Mouse (Mus musculus) limb, embryonic 12.5 days (tissue): ENCODE measurements around the gene Sh2d7. TPM values are rescaled to one million over a fixed set of nuclear protein-coding genes. Genes with fewer than 3 reads are reported as not detected.

Source experiments
- ATAC-seq: fragments of 200-750 bp; cut with Nextera tagmentation; 2 replicates; pipeline ENCODE4 v1.8.0; 2017; ENCODE audit warnings: low read depth, moderate TSS enrichment; ENCODE audit not compliant: insufficient number of reproducible peaks, insufficient read depth, low FRiP score, low TSS enrichment
- H3K27ac ChIP-seq: fragments of 300-500 bp; sonication (generic); 2 replicates; pipeline ENCODE4 v1.5.1; 2016; ENCODE audit warnings: mild to moderate bottlenecking, moderate library complexity
- H3K27me3 ChIP-seq: fragments of 300-500 bp; sonication (generic); 2 replicates; pipeline ENCODE4 v1.6.1; 2016; ENCODE audit warnings: mild to moderate bottlenecking, moderate library complexity
- H3K36me3 ChIP-seq: fragments of 300-500 bp; sonication (generic); 2 replicates; pipeline ENCODE4 v1.6.1; 2016; ENCODE audit warnings: mild to moderate bottlenecking, moderate library complexity
- H3K4me1 ChIP-seq: fragments of 300-500 bp; sonication (generic); replicated peaks from 2 replicates; pipeline ENCODE4 v1.6.1; 2016
- H3K4me2 ChIP-seq: fragments of 300-500 bp; sonication (generic); 2 replicates; pipeline ENCODE4 v1.6.1; 2016; ENCODE audit warnings: mild to moderate bottlenecking, moderate library complexity
- H3K4me3 ChIP-seq: fragments of 300-500 bp; sonication (generic); replicated peaks from 2 replicates; pipeline ENCODE4 v1.5.1; 2016; ENCODE audit warnings: mild to moderate bottlenecking
- H3K9ac ChIP-seq: fragments of 300-500 bp; sonication (generic); replicated peaks from 2 replicates; pipeline ENCODE4 v1.6.1; 2016; ENCODE audit warnings: mild to moderate bottlenecking, moderate library complexity
- H3K9me3 ChIP-seq: fragments of 300-500 bp; sonication (generic); 2 replicates; pipeline ENCODE4 v1.6.1; 2016; ENCODE audit warnings: mild to moderate bottlenecking, moderate library complexity
- WGBS: fragments of 180-500 bp; shearing (Covaris S2); methylation state at CpG from one replicate; pipeline ENCODE4 v1.1.7; 2016; 5-methylcytosine and 5-hydroxymethylcytosine counted together
- polyA plus RNA-seq: library from polyadenylated mRNA; unstranded; fragments of >200 nt; fragmentation: Nextera tagmentation; extraction: Ambion mirVana; gene quantifications from 2 replicates; pipeline ENCODE4 v1.2.1, GENCODE M21; 2016

Gene Sh2d7
- polyA plus RNA-seq, 1 experiment from 2014 or later = not detected

- 79% methylated on average over 4 of the region's 4 CpGs for WGBS
- H3K36me3 ChIP-seq = no peaks in the 10 kb centered on the region
- no peaks in the 10 kb centered on the region for H3K9me3 ChIP-seq
- no peak overlapping the region for H3K27ac ChIP-seq
- no peaks in the 10 kb centered on the region for H3K27me3 ChIP-seq
- no peak overlapping the region for H3K4me2 ChIP-seq
- no peak overlapping the region for H3K9ac ChIP-seq
- H3K4me1 ChIP-seq = no peaks in the 10 kb centered on the region
- no peak for ATAC-seq
- no peak overlapping the region for H3K4me3 ChIP-seq
Measured at GRCm38 (mm10) chr9:54520286-54520685, 18.5 kb upstream of the Sh2d7 start.

GRCm38 (mm10) chr9:54527694-54528093, 11.1 kb upstream of the Sh2d7 start:
- no peak for ATAC-seq
- WGBS = 79% methylated on average over 7 of the region's 7 CpGs
- no peak overlapping the region for H3K9ac ChIP-seq

GRCm38 (mm10) chr9:54529950-54530349, 8.8 kb upstream of the Sh2d7 start:
- Histone ChIP-seq H3K36me3 (no peaks in the 10 kb centered on the region), H3K27ac (no peak overlapping the region), H3K9me3 (no peaks in the 10 kb centered on the region), H3K4me3 (no peak overlapping the region), H3K4me2 (no peak overlapping the region), H3K4me1 (peaks cover 8% of the 10 kb centered on the region), H3K9ac (no peak overlapping the region), H3K27me3 (no peaks in the 10 kb centered on the region)
- no peak for ATAC-seq
- WGBS = 84% methylated on average over 2 of the region's 2 CpGs

More at GRCm38 (mm10) chr9:54527694-54528093, 11.1 kb upstream of the Sh2d7 start:
- no peaks in the 10 kb centered on the region for H3K36me3 ChIP-seq
- H3K9me3 ChIP-seq = no peaks in the 10 kb centered on the region
- no peak overlapping the region for H3K4me2 ChIP-seq
- H3K4me3 ChIP-seq = no peak overlapping the region
- no peaks in the 10 kb centered on the region for H3K27me3 ChIP-seq
- H3K27ac ChIP-seq = no peak overlapping the region
- no peaks in the 10 kb centered on the region for H3K4me1 ChIP-seq

- ATAC-seq = no peak
- no peak overlapping the region for H3K27ac ChIP-seq
- no peak overlapping the region for H3K9ac ChIP-seq
- H3K9me3 ChIP-seq = no peaks in the 10 kb centered on the region
- 80% methylated on average over 6 of the region's 6 CpGs for WGBS
- H3K4me3 ChIP-seq = no peak overlapping the region
- H3K36me3 ChIP-seq = no peaks in the 10 kb centered on the region
- no peak overlapping the region for H3K4me2 ChIP-seq
- no peaks in the 10 kb centered on the region for H3K27me3 ChIP-seq
- peaks cover 8% of the 10 kb centered on the region for H3K4me1 ChIP-seq
Measured at GRCm38 (mm10) chr9:54530836-54531235, 7.9 kb upstream of the Sh2d7 start.

- no peak overlapping the region for H3K4me3 ChIP-seq
- H3K9me3 ChIP-seq = no peaks in the 10 kb centered on the region
- H3K36me3 ChIP-seq = no peaks in the 10 kb centered on the region
- no peak overlapping the region for H3K9ac ChIP-seq
- no peak overlapping the region for H3K4me2 ChIP-seq
- H3K4me1 ChIP-seq = peaks cover 8% of the 10 kb centered on the region
- H3K27me3 ChIP-seq = no peaks in the 10 kb centered on the region
- ATAC-seq = no peak
- no peak overlapping the region for H3K27ac ChIP-seq
Measured at GRCm38 (mm10) chr9:54531421-54531820, 7.4 kb upstream of the Sh2d7 start.

GRCm38 (mm10) chr9:54532926-54533325, 5.9 kb upstream of the Sh2d7 start:
- Histone ChIP-seq H3K9ac (no peak overlapping the region), H3K27ac (no peak overlapping the region), H3K36me3 (no peaks in the 10 kb centered on the region), H3K27me3 (no peaks in the 10 kb centered on the region), H3K9me3 (no peaks in the 10 kb centered on the region), H3K4me3 (no peak overlapping the region), H3K4me1 (peaks cover 8% of the 10 kb centered on the region), H3K4me2 (no peak overlapping the region)
- no peak for ATAC-seq
- 87% methylated on average over 2 of the region's 2 CpGs for WGBS

GRCm38 (mm10) chr9:54533975-54534374, 4.8 kb upstream of the Sh2d7 start:
- no peak overlapping the region for H3K9ac ChIP-seq
- H3K36me3 ChIP-seq = no peaks in the 10 kb centered on the region
- H3K27me3 ChIP-seq = no peaks in the 10 kb centered on the region
- H3K4me2 ChIP-seq = no peak overlapping the region
- 73% methylated on average over 5 of the region's 5 CpGs for WGBS
- no peaks in the 10 kb centered on the region for H3K9me3 ChIP-seq
- no peak for ATAC-seq
- no peak overlapping the region for H3K4me3 ChIP-seq
- H3K4me1 ChIP-seq = peaks cover 8% of the 10 kb centered on the region
- H3K27ac ChIP-seq = no peak overlapping the region

- no peaks in the 10 kb centered on the region for H3K27me3 ChIP-seq
- ATAC-seq = no peak
- H3K4me3 ChIP-seq = no peak overlapping the region
- H3K4me2 ChIP-seq = no peak overlapping the region
- peaks cover 8% of the 10 kb centered on the region for H3K4me1 ChIP-seq
- no peaks in the 10 kb centered on the region for H3K9me3 ChIP-seq
- no peaks in the 10 kb centered on the region for H3K36me3 ChIP-seq
- no peak overlapping the region for H3K27ac ChIP-seq
- H3K9ac ChIP-seq = no peak overlapping the region
- 88% methylated on average over 7 of the region's 7 CpGs for WGBS
Measured at GRCm38 (mm10) chr9:54536236-54536635, 2.5 kb upstream of the Sh2d7 start.

- no peaks in the 10 kb centered on the region for H3K9me3 ChIP-seq
Measured at GRCm38 (mm10) chr9:54537030-54537429, 1.8 kb upstream of the Sh2d7 start.

GRCm38 (mm10) chr9:54537480-54537879, 1.3 kb upstream of the Sh2d7 start:
- Histone ChIP-seq H3K27me3 (no peaks in the 10 kb centered on the region), H3K4me2 (no peak overlapping the region), H3K4me1 (peaks cover 8% of the 10 kb centered on the region), H3K27ac (no peak overlapping the region), H3K4me3 (no peak overlapping the region), H3K9ac (no peak overlapping the region), H3K36me3 (no peaks in the 10 kb centered on the region), H3K9me3 (no peaks in the 10 kb centered on the region)
- WGBS = 85% methylated on average over 3 of the region's 3 CpGs
- no peak for ATAC-seq

More at GRCm38 (mm10) chr9:54537030-54537429, 1.8 kb upstream of the Sh2d7 start:
- Histone ChIP-seq H3K4me3 (no peak overlapping the region), H3K27ac (no peak overlapping the region), H3K27me3 (no peaks in the 10 kb centered on the region), H3K4me1 (peaks cover 8% of the 10 kb centered on the region), H3K36me3 (no peaks in the 10 kb centered on the region), H3K4me2 (no peak overlapping the region), H3K9ac (no peak overlapping the region)
- ATAC-seq = no peak
- 63% methylated on average over 4 of the region's 4 CpGs for WGBS

GRCm38 (mm10) chr9:54538244-54538643, 540 bp upstream of the Sh2d7 start:
- ATAC-seq = no peak
- no peaks in the 10 kb centered on the region for H3K27me3 ChIP-seq
- H3K36me3 ChIP-seq = no peaks in the 10 kb centered on the region
- H3K4me1 ChIP-seq = peaks cover 8% of the 10 kb centered on the region
- H3K4me2 ChIP-seq = no peak overlapping the region
- H3K4me3 ChIP-seq = no peak overlapping the region
- WGBS = 92% methylated on average over 3 of the region's 3 CpGs
- no peak overlapping the region for H3K9ac ChIP-seq
- H3K9me3 ChIP-seq = no peaks in the 10 kb centered on the region
- H3K27ac ChIP-seq = no peak overlapping the region

- no peaks in the 10 kb centered on the region; the same call in 1 of the 2 replicates for H3K4me1 ChIP-seq
- H3K4me2 ChIP-seq = no peak overlapping the region
- 75% methylated on average over 5 of the region's 5 CpGs for WGBS
- H3K36me3 ChIP-seq = 0 out of 2 replicates have a peak, but pooled peaks cover 6% of the 10 kb centered on the region
- no peak overlapping the region for H3K4me3 ChIP-seq
- H3K9ac ChIP-seq = no peak overlapping the region
- ATAC-seq = no peak
- no peaks in the 10 kb centered on the region for H3K9me3 ChIP-seq
- no peak overlapping the region for H3K27ac ChIP-seq
- no peaks in the 10 kb centered on the region for H3K27me3 ChIP-seq
Measured at GRCm38 (mm10) chr9:54540801-54541200, 2.0 kb downstream of the Sh2d7 start.
